Mouse (Mus musculus) adrenal gland, postnatal 10 days (tissue): Measurements from ENCODE around the gene Larp4. TPM values are rescaled to one million over a fixed set of nuclear protein-coding genes. Genes with fewer than 3 reads are reported as not detected.

Experiments
- DNase-seq: peaks from one replicate; pipeline ENCODE4 v3.0.0; 2021; ENCODE audit warnings: mixed read lengths
- total RNA-seq, 2 experiments: library from RNA; stranded (reverse); gene quantifications; 2 replicates each; pipeline ENCODE4 v1.2.3; 2021

Gene Larp4
- total RNA-seq, 2 experiments from 2014 or later = 101 to 103 TPM

GRCm38 (mm10) chr15:100004677-100005273, 34.9 kb downstream of the Larp4 start:
- no peak for DNase-seq

- DNase-seq = no peak
Observed at GRCm38 (mm10) chr15:100006180-100006579, 36.3 kb downstream of the Larp4 start.

GRCm38 (mm10) chr15:100018280-100018899, 48.5 kb downstream of the Larp4 start:
- no peak for DNase-seq

DNA sequence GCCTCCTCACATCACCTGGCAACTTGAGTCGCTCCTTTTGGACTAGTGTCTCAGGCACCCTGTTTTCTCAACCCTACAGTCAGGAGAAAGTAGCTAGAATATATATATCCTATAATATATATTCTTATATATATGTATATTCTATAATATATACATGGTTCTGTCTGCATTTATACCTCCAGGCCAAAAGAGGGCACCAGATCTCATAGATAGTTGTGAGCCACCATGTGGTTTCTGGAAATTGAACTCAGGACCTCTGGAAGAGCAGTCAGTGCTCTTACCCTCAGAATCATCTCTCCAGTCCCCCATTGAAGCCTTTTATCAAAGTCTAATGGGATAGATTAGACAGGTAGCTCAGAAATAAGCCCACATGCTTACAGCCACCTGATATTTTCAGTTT, 51.3 kb downstream of the Larp4 start:
- DNase-seq = no peak

DNA sequence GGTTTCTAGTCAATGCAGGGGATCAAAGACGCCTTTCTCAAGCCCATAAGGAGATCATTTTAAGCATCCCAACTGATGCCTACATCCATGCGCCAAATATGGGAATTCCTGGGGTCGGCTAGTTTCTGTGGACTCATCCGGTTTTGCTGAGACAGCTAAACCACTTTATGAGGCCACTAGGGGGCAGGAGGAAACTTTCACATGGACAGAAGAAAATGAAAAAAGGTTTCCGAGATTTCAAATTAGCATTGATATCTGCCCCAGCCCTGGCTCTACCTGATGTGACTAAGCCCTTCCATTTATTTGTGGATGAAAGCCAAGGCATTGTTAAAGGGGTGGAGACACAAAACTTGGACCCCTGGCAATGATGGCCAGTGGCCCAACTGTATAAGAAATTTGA, 53.1 kb downstream of the Larp4 start:
- peak; percentile 53 for DNase-seq

DNA sequence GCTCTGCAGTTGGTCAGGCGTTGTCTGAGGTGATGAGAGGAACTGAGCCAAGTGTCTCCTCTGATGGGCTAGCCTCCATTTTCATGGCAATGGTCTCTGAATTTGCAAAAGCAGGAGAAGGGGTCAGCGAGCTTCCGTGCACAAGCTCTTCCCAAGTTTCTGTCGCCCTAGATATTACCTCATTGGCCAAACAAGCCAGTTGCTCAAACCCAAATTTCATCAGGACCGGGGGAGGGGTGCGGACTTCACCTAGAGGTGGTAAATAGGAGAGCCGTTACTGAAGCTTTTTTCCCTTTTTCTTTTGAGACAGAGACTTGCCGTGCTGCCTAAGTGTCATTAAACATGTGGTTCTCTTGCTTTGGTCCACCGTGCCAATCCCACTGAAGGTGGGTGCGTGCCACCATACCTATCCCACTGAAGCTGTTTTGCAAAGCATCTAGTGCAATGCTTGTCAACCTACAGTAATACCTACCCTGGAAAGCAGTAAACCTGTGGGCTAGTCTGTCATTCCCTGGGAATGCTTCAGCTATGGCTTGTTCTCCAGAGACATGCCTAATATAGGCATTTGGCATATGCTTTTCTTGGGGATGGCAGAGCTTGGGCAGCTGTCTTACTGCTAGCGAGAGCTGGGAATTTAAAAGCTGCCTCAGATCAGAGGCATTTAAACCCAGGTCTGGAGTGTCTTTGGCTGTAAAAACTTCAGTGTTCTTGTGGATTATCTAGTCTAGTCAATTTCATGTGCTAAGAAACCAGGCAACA, 55.4 kb downstream of the Larp4 start:
- peak; percentile 58 for DNase-seq

GRCm38 (mm10) chr15:100028133-100028532, 58.3 kb downstream of the Larp4 start:
- no peak for DNase-seq

GRCm38 (mm10) chr15:100029497-100029896, 59.6 kb downstream of the Larp4 start:
- DNase-seq = no peak

- DNase-seq = no peak
Observed at GRCm38 (mm10) chr15:100029900-100030299, 60.0 kb downstream of the Larp4 start.

DNA sequence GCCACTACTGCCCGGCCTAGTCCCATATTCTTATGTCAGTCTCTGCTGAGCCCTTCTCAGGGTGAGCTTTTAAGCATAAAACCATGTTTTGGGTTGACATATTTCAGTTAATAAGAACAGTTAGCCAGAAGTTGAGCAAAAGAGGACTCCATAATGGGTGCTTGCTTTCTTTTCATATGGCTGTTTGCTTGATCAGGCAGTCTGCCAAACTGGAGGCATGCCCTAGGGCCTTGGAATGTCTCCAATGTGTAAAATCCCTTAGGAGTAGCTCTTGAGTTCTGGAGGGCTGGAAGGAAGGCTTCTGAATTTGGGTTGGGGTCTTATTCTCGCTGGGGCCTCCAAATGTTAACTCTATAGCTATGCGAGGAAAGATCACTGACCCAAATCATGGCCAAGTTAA, 62.7 kb downstream of the Larp4 start:
- peak; percentile 51 for DNase-seq

- peak; percentile 99 for DNase-seq
Observed at GRCm38 (mm10) chr15:100038470-100038971, 68.7 kb downstream of the Larp4 start, which contains the start of gene Dip2b. Dip2b (plus strand) TSS chr15:100038664.

- peak; percentile 62 for DNase-seq
Observed at GRCm38 (mm10) chr15:100039001-100039701, 69.3 kb downstream of the Larp4 start.

- no peak for DNase-seq
Observed at GRCm38 (mm10) chr15:100040541-100041266, 70.8 kb downstream of the Larp4 start.

DNA sequence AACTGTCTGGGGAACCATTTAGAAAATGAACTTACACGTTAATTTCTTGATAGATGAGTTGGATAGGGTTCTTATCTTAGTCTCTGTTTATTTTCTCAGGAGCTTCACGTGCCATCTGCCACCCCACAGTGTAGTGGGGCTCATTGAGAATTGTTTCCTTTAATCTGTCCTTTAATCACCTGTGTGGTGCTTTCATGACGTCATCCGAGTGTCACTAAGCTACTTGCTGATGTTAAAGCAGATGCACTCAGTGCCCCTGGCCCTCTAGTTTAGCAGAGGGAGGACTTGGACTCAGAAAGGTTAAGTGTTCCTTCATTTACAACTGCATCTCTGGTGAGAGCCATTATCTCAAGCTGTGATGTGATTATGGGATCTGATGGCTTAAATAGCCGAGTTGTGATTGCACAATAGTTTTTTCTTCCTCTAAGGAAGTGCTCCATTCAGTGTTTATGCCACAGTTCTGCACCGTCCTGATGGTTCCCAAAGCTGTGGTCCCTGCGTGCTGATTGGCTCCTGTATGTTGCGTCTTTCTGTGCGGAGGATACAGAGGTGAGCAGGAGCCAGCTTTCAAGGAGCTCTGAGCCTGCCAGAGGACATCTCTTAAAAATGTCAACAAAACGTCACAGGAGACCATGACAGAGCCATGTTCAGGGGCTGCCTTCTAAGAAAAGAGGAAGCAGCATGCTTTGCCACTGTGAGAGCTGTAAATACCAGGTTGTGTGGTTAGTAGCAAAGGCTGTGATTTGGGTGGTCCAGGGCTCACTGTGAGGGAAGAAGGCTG, 71.6 kb downstream of the Larp4 start:
- no peak for DNase-seq

GRCm38 (mm10) chr15:100042048-100042400, 72.2 kb downstream of the Larp4 start:
- DNase-seq = no peak

DNA sequence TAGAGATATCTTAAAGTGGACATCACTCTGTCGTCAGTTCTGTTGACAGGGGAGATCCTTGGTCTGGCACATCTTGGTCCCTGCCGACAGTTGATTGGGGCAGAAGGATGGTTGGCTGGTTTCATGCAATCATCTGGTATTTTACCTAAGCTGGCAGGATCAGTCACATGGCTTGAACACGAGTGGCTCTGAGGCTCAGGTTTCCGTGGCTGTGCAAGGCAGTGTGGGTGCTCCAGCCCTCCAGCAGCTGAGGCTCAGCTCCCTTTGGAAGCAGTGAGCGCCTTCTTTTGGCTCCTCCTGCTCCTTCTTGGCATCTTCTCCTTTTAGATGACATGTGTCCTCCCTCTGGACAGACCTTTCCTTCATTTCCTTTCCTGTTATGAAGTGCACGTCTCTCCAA, 75.7 kb downstream of the Larp4 start:
- DNase-seq = no peak

DNA sequence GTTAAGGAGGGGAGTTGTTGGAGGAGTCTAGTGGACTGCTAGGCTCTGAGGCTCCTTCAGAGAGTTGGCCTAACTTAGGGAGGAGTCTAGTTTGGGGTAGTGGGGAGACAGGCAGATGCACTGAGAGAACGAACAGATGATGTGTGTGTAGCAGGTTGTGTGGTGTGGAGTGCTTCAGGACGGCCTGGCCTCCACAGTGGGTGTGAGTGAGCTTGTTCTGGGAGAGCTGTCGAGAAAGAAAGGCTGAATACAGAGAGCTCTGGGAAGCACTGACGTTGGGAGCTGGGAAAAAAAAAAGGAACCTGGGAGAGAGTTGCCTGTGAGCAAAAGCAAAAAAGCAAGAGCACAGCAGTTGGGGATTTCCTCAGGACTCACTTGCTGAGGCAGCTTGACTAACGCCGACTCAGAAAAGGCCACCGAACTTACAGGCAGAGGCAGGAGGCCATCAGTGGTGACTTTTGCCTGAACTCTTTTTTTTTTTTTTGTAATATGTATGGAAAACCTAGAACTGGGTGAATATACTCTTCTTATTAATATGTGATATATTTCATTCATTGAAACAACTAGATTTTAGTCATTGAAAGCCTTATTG, 79.7 kb downstream of the Larp4 start:
- DNase-seq = no peak

GRCm38 (mm10) chr15:100050940-100051339, 81.1 kb downstream of the Larp4 start:
- no peak for DNase-seq

DNA sequence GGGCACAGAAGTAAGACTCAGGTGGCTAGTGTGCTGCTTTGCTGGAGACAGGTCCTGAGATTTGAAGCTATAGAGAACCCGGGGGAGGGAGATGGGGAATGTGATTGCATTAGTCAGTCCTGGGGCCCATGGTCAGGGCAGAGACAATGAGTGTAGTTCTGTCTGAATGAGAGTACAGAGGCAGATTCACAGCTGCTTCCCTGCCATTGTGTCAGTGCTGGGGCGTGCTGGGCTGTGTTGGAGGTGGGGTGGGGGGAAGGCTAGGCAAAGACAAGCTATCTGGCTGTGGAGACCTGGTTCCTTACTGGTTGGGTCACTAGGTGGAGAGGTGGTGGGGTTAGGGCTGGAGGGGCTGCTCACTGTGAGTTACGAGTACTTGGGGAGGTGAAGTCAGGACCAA, 82.9 kb downstream of the Larp4 start:
- DNase-seq = no peak

DNA sequence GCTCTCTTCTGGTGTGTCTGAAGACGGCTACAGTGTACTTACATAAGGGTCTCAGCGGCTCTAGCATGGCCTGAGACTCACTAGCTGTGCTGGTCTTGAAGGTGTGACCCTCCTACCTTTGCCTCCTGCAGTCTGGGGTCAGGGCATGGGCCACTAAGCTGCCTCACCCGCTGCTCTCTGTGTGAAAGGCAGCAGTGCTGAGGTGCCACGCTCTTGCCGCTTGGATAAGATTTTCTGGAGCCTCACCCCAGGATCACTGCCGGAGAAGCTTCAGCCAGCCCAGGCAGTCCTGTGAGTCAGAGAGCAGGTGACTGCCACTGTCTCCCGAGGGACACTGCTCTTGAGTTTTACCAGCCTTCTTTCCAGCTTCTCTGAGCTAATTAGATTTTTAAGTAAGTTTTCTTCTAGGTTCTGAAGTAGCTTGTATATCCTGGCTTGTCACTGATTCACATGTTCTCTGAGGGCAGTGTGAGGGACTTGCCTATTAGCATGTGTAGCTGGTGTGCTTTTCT, 86.6 kb downstream of the Larp4 start:
- peak; percentile 27 for DNase-seq

GRCm38 (mm10) chr15:100057698-100058097, 87.8 kb downstream of the Larp4 start:
- DNase-seq = no peak
